Mouse (Mus musculus): ENCODE measurements around the gene Inpp4b.

- no peak for TF ChIP-seq CTCF (conservative IDR thresholded peaks at IDR 0.05; ENCODE audit: insufficient read depth, insufficient read length, low read depth, low read length)
- TF ChIP-seq POLR2A (IDR thresholded peaks at IDR 0.05; ENCODE audit: low read depth, low read length), result no peak
Measured at GRCm38 (mm10) chr8:81946812-81947211, 604.5 kb downstream of the Inpp4b start.
